Comparison of ENCODE assay signal across 27 mouse cellular contexts in the genomic region with DNA sequence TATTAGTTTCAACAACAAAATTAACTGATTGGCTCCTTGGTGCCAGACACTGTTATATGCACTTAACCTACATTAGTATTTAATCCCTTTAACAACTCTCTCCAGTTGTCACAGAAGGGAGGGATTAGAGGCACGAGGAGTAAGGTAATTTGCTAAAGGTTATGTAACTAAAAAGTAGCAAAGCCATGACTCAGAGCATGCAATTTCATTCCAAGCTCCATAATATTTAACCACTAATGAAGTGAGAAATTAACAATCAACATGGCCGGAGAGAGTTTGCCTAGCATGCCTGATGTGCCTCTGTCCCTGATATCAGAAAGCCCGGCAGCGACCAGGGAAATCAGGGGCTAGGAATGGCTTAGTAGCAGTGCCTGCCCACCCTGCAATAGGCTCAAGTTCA. TPM values are rescaled to one million over a fixed set of nuclear protein-coding genes. Genes with fewer than 3 reads are reported as not detected.
A peak's percentile ranks its signal among the peaks of the same experiment; 100 is the strongest.
DNase-seq lines count a peak whose midpoint lies in the region; ATAC-seq and TF ChIP-seq lines count a peak whose summit lies in the region.
"Had no signal": no experiment of that assay in that cellular context is flagged by ENCODE, and none has a peak within 500 bp of the region (broad histone marks: within the 10 kb centered on the region; RNA-seq: fewer than 3 reads in every experiment).

No protein-coding gene starts in this region.

- intact Hi-C loops in heart, postnatal 36 days (cut with DNase I): no loop called here

- TF ChIP-seq CTCF in kidney, adult 2 months (conservative IDR thresholded peaks at IDR 0.05; ENCODE audit: insufficient read depth, insufficient read length, low read depth, low read length): no peak

- peaks cover 5% of the 10 kb centered on the region for H3K36me3 ChIP-seq in kidney, adult 2 months (ENCODE audit: control insufficient read depth, insufficient read depth, low read length)
- peaks cover 58% of the 10 kb centered on the region for H3K36me3 ChIP-seq in kidney, embryonic 14.5 days (ENCODE audit: control insufficient read depth, insufficient read depth, low read length)

- no peak overlapping the region for H3K4me2 ChIP-seq in kidney, embryonic 14.5 days (replicated peaks; ENCODE audit: low read depth, low read length)
- H3K4me2 ChIP-seq: embryonic facial prominence, embryonic 13.5 days; embryonic facial prominence, embryonic 15.5 days; forebrain, embryonic 12.5 days had no signal

- no peaks in the 10 kb centered on the region for H3K27me3 ChIP-seq in kidney, adult 2 months (replicated peaks; ENCODE audit: control insufficient read depth, insufficient read depth, low read length)
- H3K27me3 ChIP-seq in kidney, embryonic 14.5 days (ENCODE audit: control insufficient read depth, insufficient read depth, low read length): no peaks in the 10 kb centered on the region
- H3K27me3 ChIP-seq: CH12.LX; embryonic facial prominence, embryonic 13.5 days; embryonic facial prominence, embryonic 15.5 days; forebrain, embryonic 12.5 days had no signal

- TF ChIP-seq POLR2A in kidney, adult 2 months (IDR thresholded peaks at IDR 0.05; ENCODE audit: low read depth, low read length): no peak

- no peak for ATAC-seq in kidney, embryonic 14.5 days (ENCODE audit: low FRiP score, low TSS enrichment)
- ATAC-seq: CD4-positive, CD25-positive, alpha-beta regulatory T cell, adult 4 months; forebrain, embryonic 14.5 days; forebrain, embryonic 16.5 days had no signal

- peak; percentile 34 for DNase-seq in heart, adult 11 months
- DNase-seq in heart, postnatal 36 days: no peak
- DNase-seq in kidney, adult 2 months: peak; percentile 71
- DNase-seq in kidney, adult 18-20 months: no peak
- DNase-seq in kidney, postnatal 36 days: peak; percentile 11 to 55
- DNase-seq: adrenal gland, adult 2 months; adrenal gland, postnatal 10 days; adrenal gland, postnatal 25 days; B cell, adult 2 months; cerebellum, adult 11 months; cerebellum, adult 18-20 months; cerebellum, adult 8-10 months; cerebellum, adult 9-11 months; cerebellum, postnatal 14 days; cerebellum, postnatal 36 days; embryo, embryonic 11 days had no signal

- H3K4me3 ChIP-seq in kidney, adult 2 months (ENCODE audit: insufficient read depth, low read depth, low read length): no peak overlapping the region
- no peak overlapping the region for H3K4me3 ChIP-seq in kidney, embryonic 14.5 days (ENCODE audit: low read length)
- H3K4me3 ChIP-seq: embryonic facial prominence, embryonic 13.5 days; embryonic facial prominence, embryonic 15.5 days; erythroblast, embryonic 14.5 days; forebrain, embryonic 10.5 days; forebrain, embryonic 12.5 days had no signal

- 44% methylated on average over 4 of the region's 4 CpGs for WGBS in kidney, adult 2 months
- 80% methylated on average over 4 of the region's 4 CpGs for WGBS in kidney, embryonic 14.5 days

- H3K9ac ChIP-seq in kidney, embryonic 14.5 days (ENCODE audit: low read depth, low read length): no peak overlapping the region
- H3K9ac ChIP-seq: embryonic facial prominence, embryonic 13.5 days; embryonic facial prominence, embryonic 15.5 days; forebrain, embryonic 12.5 days had no signal

- H3K9me3 ChIP-seq in kidney, embryonic 14.5 days (ENCODE audit: control insufficient read depth, low read length): no peaks in the 10 kb centered on the region
- H3K9me3 ChIP-seq: embryonic facial prominence, embryonic 15.5 days; G1E had no signal

- H3K4me1 ChIP-seq in kidney, adult 2 months (ENCODE audit: control insufficient read depth, insufficient read depth, low read length): peaks cover 3% of the 10 kb centered on the region; the same call in 1 of the 2 replicates
- no peaks in the 10 kb centered on the region for H3K4me1 ChIP-seq in kidney, embryonic 14.5 days (ENCODE audit: control insufficient read depth, insufficient read depth, low read length)
- H3K4me1 ChIP-seq: embryonic facial prominence, embryonic 13.5 days; embryonic facial prominence, embryonic 15.5 days; forebrain, embryonic 10.5 days; forebrain, embryonic 12.5 days had no signal

- H3K27ac ChIP-seq in kidney, adult 2 months (ENCODE audit: insufficient read depth, low read depth, low read length): peak overlapping the region; percentile 83
- H3K27ac ChIP-seq in kidney, embryonic 14.5 days (ENCODE audit: low read depth, low read length): no peak overlapping the region
- H3K27ac ChIP-seq: embryonic facial prominence, embryonic 13.5 days; embryonic facial prominence, embryonic 15.5 days; forebrain, embryonic 10.5 days; forebrain, embryonic 12.5 days had no signal

RNA-seq across cellular contexts. Expression of gene Kif1b, which starts 38.5 kb away (rescaled TPM):
- total RNA-seq in heart, postnatal 36 days (2021): 100 to 1,000 TPM; 148 to 157 TPM
- 31.1 and 35.8 TPM in 2 replicates for polyA plus RNA-seq in kidney, adult 2 months (2012; rRNA removed)
- 25.6 and 35.7 TPM in 2 replicates for polyA plus RNA-seq in kidney, embryonic 14.5 days (2014; fragmentation: Nextera tagmentation; extraction: Ambion mirVana)
- polyA plus RNA-seq: erythroblast, embryonic 14.5 days had no signal

Comparison
In these comparisons a context has a peak if more than half of its experiments do, and no peak if none do; other contexts are left out.
1. DNase-seq: peak in heart, adult 11 months (single experiment), kidney, adult 2 months (single experiment) and kidney, postnatal 36 days (2 of 2); none in heart, postnatal 36 days (0 of 2) and kidney, adult 18-20 months (single experiment).